Mouse (Mus musculus) adrenal gland, postnatal 36 days (tissue): ENCODE measurements around the gene 1600002K03Rik. TPM values are rescaled to one million over a fixed set of nuclear protein-coding genes. Genes with fewer than 3 reads are reported as not detected.

Source experiments
- DNase-seq, 2 experiments: peaks; one replicate each; pipeline ENCODE4 v3.0.0; 2021; ENCODE audit warnings: mixed read lengths in 1 of 2
- total RNA-seq, 2 experiments: library from RNA; stranded (reverse); gene quantifications; 2 replicates each; pipeline ENCODE4 v1.2.3; 2021

Gene 1600002K03Rik
- total RNA-seq, 2 experiments from 2014 or later: 16.8 to 19.1 TPM

DNA sequence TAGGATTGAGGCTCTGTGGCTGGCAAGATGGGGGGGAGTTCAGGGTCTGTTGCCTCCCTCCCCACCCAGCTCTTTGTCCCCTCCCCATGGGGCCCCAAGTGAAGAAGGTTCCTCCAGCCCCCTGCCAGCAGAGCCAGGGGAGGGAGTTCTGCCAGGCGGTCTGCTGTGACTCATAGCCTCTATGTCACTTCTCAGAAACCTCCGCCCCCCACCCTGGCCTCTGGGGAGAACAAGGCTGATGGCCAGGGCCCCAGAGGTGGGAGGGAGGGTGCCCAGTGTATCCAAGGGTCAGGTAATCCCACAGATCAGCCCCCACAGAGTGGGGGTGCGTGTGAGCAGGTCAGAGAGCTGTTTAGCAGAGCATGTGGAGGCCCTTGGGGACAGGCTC, 19.9 kb upstream of the 1600002K03Rik start:
- peak; percentile 87 to 91 for DNase-seq

GRCm38 (mm10) chr10:80153713-80154112, 19.0 kb upstream of the 1600002K03Rik start:
- DNase-seq: peak in 1 of 2 experiments; percentile 35

DNA sequence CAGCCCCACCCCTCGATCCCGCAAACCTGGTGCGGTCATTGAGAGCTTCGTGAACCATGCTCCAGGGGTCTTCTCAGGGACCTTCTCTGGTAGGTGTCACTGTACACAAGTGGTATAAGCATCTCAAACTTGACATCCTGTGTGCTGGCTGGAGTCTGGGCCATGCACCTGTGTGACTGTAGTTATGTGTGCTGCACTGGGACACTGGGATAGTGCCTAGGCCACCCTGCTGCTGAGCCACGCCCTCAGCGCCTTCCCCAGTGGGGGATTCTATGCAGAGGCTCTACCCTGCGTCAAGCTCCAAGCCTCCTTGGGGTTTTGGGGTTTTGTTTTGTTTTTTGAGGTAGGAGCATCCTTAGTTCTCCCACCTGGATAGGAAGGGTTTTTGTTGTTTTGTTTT, 18.4 kb upstream of the 1600002K03Rik start:
- DNase-seq: no peak

GRCm38 (mm10) chr10:80155277-80155676, 17.5 kb upstream of the 1600002K03Rik start:
- DNase-seq: no peak

GRCm38 (mm10) chr10:80156002-80156751, 16.6 kb upstream of the 1600002K03Rik start:
- no peak for DNase-seq

GRCm38 (mm10) chr10:80156752-80157053, 16.0 kb upstream of the 1600002K03Rik start:
- peak in 1 of 2 experiments; percentile 51 for DNase-seq

- DNase-seq: no peak
Measured at GRCm38 (mm10) chr10:80157141-80157929, 15.4 kb upstream of the 1600002K03Rik start.

DNA sequence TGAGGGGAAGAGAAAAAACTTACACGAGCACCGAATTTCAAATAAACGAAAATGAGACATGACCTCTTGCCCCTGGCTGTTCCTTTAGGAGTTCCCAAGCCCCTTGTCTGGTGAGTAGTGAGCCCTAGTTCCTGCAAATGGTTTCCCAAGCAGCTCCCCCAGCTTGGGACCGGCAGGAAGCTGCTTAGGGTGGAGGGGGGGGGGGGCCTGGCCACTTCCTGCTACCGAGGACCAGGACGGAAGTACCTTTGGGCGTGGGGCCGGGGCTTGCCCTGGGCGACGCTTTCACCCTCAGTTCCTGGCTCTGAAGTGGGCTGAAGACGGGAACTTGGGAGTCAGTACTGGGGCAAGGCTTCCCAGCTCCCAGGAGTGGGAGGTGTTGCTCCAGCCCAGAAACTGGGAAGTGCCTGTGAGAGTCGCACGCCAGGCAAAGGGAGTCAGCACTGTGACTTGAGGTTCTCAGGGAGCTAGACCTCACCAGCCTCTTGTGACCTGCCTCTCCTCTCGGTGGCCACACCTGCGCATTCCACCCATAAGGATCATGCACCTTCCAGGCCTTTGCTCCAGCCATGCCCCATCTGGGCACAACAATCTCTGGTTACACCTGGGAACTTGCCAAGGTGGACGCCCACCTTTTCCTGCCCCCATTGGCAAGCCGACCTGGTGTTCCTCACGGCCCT, 14.3 kb upstream of the 1600002K03Rik start:
- peak; percentile 67 to 78 for DNase-seq

GRCm38 (mm10) chr10:80159021-80159560, 13.7 kb upstream of the 1600002K03Rik start:
- DNase-seq: peak; percentile 40 to 73

DNA sequence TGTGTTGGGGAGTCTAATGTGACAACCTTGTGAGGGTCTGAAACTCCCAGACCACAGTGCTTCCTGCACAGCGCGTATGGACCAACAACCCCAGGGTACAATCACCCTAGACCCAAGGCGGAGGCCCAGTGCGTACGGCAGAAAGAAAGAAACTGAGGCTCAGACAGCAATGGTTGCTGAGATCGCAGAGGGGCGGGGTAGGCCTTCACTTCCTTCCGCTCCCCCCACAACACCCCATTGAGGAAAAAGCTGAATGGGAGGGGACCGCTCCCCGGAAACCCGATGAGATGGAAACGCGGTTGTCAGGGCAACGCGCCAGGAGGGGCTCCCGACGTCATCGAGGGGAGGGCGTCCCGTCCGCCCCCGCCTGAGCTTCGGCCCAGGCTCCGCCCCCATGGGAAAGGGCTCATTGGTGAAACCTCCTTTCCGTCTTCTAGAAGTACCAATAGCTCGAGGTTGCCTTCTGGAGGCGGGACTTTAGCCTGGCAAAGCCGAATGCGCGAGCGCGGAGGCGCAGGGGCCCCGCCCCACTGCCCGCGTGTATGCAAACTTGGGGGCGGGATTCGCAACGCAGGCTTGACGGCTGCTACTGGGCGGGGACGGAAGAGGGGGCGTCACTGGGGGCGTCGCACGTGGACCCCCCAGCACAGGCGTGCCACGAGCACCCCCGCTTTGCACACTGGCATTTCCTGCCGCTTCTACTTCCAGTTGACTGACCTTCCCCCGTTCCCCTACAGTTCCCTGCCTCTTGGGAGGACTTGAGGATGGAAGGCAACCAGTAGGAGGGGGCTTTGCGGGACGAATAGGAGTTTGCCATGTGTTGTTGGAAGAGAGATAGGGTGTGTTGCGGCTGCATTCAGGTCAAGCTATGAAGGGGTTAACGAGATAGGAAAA, 12.9 kb upstream of the 1600002K03Rik start:
- peak; percentile 98 to 99 for DNase-seq

DNA sequence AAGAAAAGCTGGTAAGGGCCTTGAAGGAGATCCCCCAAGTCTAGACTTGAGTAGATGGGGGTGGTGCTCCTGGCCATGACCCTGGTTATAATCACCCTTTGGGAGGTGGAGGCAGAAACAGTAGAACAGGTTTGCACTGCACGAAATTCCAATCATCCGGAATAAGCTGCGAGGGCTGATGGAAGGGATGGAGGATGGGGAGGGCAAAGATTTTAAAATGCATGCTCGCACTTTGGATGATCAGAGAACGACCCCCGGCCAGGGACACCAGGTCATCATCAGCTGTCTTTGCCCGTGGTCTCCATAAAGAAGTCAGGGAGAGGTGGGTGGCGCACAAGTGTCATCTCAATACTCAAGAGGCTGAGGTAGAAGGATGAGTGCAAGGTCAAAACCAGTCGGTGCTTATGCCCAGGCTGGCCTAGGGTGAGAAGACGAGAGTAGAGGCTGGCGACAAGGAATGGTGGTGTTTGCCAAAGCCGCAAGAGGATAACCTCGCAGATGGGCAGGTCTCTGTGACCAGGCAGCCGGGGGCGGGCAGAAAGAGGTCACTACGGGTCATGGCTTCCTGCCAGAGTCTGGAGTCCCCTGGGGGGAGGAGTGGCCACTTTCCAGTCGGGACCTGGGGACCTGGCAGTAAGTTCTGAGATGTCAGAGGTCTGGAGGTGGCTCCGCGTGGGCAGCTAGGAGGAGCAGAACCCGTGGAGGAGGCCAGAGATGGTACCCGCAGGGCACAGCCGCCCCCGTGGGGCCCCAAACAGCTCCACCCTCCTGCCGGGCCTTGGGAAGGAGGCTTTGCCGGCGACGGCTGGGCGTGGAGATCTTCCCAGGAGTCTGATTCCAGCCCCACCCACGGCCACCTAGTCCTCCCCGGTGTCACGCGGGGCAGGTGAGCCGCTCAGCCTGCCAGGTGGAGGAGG, 12.0 kb upstream of the 1600002K03Rik start:
- DNase-seq: peak; percentile 91 to 93

DNA sequence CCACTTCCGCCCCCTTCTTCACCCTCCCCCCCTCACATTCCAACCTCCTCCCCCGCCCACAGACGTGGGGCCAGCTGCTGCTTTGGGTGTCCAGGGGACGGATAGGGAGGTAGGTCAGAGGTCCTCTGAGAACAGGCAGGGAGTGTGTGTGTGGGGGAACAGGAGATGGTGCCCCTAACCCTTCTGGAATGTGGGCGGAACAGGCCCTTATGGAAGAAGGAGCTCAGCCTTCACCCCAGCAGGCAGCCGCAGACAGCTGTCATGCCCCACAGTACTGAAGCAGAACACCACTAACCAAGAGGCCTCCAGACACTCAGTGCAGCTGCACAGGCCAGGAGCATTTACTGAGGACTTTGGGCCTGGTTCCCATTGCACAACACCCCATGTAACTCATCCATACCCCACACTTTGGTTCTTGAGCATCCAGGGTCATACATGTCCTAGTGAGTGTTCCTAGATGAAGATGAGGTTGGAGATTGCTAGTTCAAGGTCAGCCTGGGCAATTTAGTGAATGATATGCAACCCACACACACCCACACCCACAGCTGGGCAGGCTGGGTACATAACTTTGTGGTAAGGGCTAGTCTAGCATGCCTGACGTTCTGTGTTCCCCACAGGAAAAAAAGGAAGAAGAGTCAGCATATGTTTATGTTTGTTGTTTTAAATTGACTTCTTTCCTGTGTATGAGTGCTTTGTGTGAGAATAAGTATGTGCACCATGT, 11.1 kb upstream of the 1600002K03Rik start:
- DNase-seq: peak; percentile 28 to 43

DNA sequence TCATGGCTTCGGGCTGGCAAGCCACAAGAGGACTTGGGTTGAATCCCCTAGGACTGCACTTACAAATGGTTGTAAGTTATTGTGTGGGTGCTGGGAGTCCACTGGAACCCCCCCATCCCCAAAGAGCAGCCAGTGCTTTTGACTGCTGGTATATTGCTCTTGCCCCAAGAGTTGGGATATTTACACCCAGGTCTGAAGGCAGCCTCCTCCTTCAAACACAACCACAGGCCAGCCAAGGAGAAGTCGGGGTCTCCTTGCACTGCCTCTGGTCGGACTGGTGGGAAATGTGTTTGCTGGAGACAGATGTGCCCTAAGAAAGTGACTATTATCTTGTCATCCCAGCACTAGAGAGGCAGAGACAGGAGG, 10.5 kb upstream of the 1600002K03Rik start:
- DNase-seq: no peak

GRCm38 (mm10) chr10:80162716-80163299, 9.9 kb upstream of the 1600002K03Rik start:
- DNase-seq: no peak

DNA sequence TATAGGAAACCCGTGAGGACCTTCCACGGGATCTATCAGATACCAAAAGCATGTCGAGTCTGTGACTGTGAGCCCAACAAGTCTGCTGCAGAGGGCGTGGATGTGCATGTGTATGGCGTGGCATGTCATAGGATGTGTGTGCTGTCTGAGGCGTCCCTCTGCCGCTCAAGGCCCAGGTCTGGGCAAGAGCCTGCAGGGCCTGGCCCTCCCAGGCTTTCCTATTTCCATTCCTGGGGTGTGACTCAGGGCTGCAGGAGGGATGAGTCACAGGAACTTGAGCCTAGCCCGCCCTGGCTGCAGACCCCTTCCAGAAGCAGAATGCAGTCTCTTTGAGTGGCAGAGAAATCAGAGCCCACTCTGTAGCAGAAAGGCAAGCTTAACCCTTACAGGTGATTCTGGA, 9.0 kb upstream of the 1600002K03Rik start:
- peak; percentile 84 to 86 for DNase-seq

DNA sequence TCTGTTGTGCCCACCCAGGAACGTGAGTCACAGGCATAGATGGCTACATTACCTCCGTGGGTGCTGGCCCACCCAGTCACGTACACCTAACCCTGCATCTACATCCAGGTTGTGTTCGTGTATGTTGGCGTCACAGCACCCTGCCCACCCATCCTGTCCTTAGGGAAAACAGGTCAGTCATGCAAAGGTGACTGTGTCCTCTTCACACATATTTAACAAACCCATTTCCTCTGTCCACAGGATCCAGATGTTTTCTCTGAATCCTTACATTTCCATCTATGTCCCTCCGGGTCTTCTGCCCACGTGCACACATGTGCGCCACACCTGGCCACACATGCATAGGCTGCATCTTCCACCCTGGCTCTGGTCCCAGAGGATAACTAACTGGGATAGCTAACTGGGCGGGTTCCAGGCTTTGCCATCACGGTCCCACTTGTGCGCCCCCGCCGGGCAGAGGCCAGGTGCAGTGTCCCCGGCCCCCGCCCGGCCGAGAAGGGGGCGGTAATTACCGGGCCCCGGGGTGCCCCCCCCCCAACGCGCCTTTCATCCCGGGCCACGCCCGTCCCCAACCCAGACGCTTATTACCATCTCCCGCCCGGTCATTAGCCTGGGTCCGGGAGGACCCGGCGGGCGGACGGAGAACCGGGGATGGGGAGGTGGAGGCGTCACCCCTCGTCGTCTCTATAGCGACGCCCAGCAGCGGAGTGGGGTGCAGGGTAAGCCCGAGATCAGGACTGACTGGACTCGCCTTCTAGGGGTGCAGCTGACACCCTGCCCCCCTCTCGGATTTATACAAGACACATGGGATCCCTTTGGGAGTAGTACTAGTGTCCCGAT, 8.4 kb upstream of the 1600002K03Rik start:
- peak in 1 of 2 experiments; percentile 47 for DNase-seq

- DNase-seq: peak; percentile 97
Measured at GRCm38 (mm10) chr10:80164998-80165344, 7.8 kb upstream of the 1600002K03Rik start.

GRCm38 (mm10) chr10:80165392-80166128, 7.2 kb upstream of the 1600002K03Rik start, which contains the start of gene Cirbp:
TSS of gene Cirbp (plus strand) at chr10:80165985.
- peak; percentile 76 to 77 for DNase-seq
